Mouse (Mus musculus) adrenal gland, adult 18-20 months (tissue): ENCODE results near the gene Dnase1l1. TPM values are rescaled to one million over a fixed set of nuclear protein-coding genes. Genes with fewer than 3 reads are reported as not detected.

ENCODE experiments used
- DNase-seq, 2 experiments: peaks; one replicate each; pipeline ENCODE4 v3.0.0; 2021 to 2022; ENCODE audit warnings: low spot score in 2 of 2
- long read RNA-seq, 2 experiments: library from polyadenylated mRNA; stranded (forward); transcript quantifications; one replicate each; pipeline ENCODE4 v2.0.0; 2021
- total RNA-seq, 2 experiments: library from RNA; stranded (reverse); gene quantifications; 1 replicate in 1 of 2; 2 replicates in 1 of 2; pipeline ENCODE4 v1.2.3; 2021

Dnase1l1 gene
- total RNA-seq: 10 to 100 TPM; 14.7 to 17.1 TPM
- long read RNA-seq, experiment 1, partial matches to known transcripts: 0 of 6 reads
- long read RNA-seq, experiment 1, other reads (novel, unspliced or antisense): 2 of 6 reads
- long read RNA-seq, experiment 2, transcript Dnase1l1-201 (8 exons, 1,625 nt): major isoform, 10 of 18 reads
- long read RNA-seq, experiment 2, partial matches to known transcripts: 1 of 18 reads
- long read RNA-seq, experiment 2, other reads (novel, unspliced or antisense): 5 of 18 reads

DNA sequence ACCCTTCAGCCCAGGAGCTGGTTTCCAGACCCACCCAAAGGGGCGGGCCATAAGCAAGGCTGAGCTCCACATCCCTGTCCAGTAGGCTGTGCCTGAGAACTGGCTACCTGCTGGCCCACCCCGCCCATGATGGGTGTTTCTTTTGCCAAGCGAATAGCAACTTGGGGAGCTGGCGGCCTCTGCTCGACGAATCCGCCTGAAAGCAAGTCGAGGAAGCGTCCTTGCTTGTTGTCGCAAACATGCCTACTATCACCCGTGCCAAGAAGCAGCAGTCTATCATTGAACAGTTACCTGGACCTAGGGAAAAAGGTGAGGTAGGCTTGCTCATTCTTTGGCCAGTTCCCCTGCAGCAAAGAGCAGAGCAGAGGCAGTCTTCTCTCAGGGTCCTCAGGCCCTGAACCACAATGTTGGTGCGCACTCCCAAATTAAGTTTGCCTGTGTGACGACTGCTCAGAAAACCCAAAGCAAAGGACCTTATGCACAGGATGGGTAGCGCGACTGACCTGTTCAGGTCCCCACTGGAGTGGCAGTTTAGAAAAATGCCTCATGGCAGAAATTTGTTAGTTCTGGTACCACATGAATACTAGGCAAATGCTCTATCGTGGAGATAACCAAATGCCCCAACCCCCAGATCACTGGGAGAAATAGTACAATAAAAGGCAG is at the start of gene Dnase1l1, which contains the start of gene Taz:
Dnase1l1 (minus strand) TSS at position 606 of the 663 bp plus-strand sequence.
Taz (plus strand) TSS at position 181 of the 663 bp plus-strand sequence.
- DNase-seq: peak; percentile 57

DNA sequence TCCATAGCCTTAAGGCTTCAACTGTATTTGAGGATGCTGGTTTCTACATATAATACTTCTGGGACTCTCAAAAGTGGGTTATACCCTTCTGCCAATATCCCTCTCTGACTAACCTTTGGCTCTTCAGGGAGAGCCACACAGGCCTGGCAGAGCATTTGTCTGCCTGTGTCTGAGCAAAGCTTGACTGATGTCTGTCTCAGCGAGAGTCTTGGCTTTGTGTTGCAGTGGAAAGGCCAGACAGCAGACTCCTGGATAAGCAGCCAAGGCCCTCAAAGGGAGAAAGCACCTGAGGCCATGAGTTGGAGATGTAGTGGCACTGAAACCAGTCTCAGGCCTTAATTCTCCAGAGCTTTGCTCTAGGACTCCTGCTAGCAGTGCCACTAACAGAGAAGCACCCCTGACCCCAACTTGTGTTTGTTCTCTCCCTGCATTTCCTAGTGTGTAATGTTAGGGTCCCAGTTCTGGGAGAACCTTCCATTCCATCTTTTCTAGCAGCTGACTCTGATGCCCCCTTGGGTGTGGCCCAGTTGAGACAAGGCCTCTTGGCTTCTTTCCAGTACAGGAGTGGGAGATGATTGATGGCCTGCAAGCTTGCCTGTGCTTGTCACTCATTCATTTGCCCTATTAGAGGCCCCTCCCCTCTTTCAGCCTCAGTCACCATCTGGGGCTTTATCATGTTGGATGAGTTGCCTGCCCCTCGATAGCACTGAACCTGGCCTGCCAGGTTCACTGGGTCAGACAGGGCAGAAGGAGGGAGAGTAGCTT is 48.2 kb upstream of the Dnase1l1 start:
- DNase-seq: no peak

DNA sequence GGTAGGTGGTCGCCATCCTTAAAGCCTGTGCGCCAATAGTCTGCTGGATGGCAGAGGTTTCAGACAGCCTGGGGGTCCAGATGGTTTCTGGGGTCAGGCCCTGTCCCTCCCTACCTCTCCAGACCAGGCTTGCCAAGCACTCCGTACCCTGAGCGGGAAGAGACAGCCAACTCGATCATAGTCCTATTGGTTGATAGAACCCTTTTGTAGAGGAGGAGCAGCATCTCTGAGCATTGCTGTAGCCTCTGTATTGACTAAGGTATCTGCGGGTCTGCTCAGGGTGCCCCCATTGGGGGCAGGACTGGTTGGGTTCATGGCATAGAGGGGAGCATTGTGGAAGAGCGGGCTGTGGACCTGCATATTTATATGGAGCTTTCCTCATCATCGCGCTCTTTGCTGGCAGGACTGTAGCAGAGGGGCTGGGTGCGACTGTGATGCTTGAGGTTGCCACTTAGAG is 47.1 kb upstream of the Dnase1l1 start:
- no peak for DNase-seq

DNA sequence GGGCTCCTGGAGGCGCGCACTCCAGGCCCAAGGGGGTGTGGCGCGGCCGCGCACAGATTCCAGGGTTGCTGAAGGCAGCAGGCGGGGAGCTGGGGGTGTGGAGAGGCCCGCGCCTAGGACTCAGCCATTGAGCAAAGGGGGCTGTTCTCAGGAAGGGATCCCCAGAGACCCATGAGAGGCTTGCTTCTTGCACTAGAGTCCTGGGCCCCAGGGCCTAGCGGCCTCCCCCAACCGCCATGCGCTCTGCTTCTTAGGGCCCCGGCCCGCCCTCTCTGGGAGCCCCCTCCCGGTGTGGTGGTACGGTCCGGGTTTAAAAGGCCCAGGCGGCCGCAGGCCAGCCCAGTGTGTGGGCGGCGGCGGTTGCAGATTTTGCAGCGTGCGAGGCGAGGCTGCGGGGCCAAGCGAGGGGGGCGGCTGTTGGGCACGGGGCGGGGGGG is 46.6 kb upstream of the Dnase1l1 start, which contains the start of gene Plxna3:
Plxna3 (plus strand) TSS at position 342 of the 437 bp plus-strand sequence.
- DNase-seq: peak; percentile 67 to 70

DNA sequence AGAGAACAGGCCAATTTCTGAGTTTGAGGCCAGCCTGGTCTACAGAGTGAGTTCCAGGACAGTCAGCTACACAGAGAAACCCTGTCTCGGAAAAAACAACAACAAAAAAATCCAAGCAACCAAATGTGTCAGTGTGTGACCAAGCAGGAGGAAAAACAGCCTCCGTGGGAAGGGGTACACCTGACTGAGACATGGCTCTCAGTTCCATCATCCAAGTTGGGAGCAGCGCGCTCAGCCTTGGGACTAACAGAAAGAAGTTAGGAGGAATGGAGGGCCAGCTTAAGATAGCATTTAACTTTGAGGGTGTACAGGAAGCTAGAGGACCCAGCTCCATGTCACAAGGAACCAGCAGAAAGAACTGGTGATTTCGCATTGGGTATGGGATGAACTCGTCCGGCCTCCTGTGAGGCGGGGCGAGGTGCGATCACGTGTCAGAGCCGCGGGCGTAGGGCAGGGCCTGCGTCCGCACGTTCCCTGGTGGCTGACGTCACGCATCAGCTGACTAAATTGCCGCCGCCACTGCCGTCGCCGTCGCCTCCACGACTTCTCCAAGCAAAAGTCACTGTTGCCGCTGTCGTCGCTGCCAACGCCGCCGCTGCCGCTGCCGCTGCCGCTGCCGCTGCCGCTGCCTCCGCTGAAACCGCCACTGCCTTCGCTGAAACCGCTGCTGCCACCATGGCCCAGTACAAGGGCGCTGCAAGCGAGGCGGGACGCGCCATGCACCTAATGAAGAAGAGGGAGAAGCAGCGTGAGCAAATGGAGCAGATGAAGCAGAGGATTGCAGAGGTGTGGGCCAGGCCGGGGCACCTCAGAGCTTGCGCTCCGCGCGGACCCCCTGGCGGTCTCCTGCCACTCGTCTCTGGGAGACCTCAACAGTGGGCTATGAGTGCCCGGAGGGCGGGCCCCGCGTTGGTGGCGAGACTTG is 30.7 kb upstream of the Dnase1l1 start, which contains the start of gene Fam50a:
Fam50a (plus strand) TSS at position 494 of the 925 bp plus-strand sequence.
- DNase-seq: peak; percentile 73 to 76

DNA sequence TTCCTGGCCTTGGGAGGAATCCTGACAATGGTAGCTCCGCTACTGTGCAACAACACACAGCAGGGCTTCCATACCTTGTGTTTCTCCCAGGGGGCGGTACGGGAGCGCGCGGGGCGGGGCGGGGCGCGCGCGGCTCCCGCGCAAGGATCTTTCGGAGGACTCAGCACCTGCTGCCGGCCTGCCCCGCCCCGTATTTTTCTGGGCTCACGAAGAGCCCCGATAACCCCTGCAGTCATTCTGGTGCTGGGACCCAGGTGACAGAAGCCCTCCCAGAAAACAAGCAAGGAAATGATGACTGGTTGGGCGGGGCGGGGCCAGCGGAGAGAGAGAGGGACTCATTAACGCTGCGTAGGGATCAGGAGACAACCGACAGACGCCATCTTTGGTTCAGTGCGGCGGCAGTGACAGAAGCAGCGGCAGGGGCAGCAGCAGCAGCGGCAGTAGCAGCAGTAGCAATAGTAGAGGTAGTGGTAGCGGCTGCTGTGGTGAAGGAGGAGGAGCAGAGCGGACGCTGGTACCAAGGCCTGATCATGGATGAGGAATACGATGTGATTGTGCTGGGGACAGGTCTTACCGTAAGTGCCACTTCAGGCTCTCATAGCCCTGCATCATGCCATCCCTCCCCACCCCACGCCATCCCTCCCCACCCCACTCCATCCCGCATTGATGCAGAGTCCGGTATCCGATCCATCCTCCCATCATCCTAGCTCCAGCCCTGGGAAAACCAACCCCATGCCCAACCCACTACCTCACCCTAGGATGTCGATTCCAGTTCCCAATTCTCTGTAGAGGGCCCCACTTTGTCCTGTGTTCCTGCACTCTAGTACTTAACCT is 22.9 kb upstream of the Dnase1l1 start, which contains the start of gene Gdi1:
Gdi1 (plus strand) TSS at position 132 of the 834 bp plus-strand sequence.
- DNase-seq: peak; percentile 65 to 68

DNA sequence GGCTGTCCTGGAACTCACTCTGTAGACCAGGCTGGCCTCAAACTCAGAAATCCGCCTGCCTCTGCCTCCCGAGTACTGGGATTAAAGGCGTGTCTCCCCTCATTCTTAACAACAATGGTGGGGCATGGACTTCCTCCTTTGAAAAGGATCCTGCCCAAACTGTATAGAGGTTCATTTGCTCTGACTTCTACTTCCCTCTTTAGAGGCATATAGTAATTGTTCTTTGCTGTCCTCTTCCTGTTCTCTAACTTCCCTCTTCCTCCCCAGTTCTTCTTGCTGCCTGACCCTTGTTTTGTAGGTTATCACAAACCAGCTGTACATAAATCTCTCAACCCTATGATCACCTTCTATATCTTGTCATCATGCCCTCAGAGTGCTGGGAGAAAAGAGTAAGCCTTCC is 17.6 kb upstream of the Dnase1l1 start:
- no peak for DNase-seq

DNA sequence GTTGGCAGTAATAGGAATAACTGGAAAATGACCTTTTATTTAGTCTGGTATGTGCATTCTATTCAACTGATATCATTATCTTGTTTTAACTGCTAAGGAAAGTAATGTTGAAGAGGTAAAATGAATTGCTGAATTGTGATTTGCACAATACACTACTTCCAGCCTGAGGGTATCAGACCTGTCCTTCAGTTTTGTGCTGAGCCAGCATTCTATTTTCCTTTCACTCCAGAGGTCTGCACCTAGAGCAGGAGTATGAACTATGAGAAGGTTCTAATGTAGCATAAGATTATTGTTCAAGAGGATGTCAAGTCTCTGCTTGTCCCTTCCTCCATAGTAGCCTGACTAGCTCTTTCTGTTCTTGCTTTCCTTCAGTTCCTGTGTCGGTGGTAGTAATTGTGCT is 16.2 kb upstream of the Dnase1l1 start:
- no peak for DNase-seq

DNA sequence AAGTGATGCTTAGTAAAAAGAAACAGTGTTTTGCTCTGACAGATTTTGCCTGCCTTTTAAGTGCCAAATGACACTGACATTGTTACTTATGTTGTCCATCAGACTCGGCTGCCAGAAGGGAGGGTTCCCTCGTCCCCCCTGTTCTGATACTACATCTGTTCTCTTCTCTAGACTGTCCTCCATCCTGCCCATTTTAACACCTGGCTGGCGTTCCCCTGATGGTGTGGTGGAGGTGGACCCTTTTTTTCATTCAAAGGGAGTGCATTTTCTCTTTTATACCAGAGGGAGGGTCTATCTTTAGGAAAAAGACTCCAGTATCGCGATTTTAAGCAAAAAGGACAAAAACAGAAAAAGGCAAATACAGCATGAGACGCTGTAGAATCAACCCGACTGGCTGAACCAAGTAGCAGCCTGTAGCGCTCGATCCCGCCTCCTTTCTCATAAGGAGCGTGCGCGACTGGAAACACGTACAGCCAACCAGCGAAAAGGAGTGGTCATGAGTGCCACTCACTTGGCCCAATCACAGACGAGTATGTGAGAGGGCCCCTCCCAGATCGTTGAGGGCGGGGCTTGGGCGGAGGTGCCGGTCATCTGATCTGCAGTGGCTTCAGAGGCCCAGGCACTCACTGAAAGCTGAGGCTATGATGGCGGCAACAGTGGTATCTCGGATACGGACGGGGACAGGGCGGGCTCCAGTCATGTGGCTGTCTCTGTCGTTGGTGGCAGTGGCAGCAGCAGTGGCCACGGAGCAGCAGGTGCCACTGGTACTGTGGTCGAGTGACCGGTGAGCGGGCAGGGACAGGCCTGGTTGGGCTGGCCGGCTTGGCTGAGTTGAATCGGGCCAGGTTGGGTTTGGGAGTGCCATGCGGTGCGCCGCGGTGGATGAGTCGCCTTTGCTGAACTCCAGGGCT is 14.7 kb upstream of the Dnase1l1 start, which contains the start of gene Atp6ap1:
Atp6ap1 (plus strand) TSS at position 560 of the 911 bp plus-strand sequence.
- peak; percentile 82 to 83 for DNase-seq

DNA sequence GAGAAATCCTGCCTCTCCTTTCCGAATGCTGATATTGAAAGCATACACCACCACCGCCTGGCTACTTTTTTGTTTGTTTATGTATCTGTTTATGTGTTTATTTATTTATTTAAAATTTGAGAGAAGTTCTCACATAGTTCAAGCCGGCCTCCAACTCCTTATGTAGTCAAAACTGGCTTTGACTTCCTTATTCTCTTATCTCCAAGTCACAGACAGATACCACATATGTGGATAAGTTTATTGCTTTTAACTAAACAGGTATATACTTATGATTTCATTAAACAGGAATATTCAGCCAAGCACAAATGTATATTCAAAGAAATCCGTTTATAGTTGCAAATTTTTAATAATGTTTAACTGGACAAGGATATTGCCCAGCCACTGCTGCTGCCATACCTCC is 11.3 kb upstream of the Dnase1l1 start:
- no peak for DNase-seq

DNA sequence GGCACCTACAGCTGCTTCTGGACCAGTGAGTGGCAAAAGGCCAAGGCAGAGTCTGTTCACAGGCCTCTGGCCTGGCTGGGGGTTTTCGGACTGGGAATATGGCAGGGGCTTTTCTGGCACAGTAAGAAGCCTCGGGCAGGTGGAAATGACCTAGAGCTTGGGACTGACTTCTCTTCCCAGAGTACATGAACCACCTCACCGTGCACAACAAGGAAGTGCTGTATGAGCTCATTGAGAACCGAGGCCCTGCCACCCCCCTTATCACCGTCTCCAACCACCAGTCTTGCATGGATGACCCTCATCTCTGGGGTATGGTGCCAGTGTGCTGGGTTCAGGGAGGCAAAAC is 928 bp upstream of the Dnase1l1 start:
- DNase-seq: no peak

DNA sequence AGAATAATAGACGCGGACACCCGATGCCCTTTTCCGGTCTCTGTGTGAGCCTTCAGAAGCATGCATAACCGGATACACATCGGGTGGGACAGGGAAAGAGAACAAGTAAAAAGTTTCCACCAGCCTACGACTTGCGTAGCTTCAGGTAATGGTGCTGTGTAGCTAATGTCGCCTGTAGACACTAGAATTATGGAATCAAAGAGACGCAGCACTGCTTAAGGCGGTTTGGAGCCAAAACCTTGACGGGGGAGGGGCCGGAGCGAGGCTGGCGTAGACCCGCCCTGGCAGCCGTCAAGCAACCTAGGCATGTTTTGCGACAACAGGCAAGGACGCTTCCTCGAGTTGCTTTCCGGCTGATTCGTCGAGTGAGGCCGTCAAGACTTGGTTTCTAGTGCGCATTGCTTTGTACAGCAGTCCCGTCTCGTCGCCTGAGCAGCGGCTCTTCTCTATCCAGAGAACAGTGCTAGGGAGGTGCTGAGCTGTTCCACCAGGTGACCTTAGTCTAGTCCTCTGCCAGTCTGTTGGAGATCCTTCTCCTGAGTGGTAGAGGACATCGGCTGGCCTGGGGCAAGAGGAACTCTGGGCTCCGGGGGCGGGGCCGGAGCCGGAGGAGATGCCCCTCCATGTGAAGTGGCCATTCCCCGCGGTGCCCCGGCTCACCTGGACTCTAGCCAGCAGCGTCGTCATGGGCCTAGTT is 406 bp upstream of the Dnase1l1 start:
- DNase-seq: peak; percentile 70 to 72

DNA sequence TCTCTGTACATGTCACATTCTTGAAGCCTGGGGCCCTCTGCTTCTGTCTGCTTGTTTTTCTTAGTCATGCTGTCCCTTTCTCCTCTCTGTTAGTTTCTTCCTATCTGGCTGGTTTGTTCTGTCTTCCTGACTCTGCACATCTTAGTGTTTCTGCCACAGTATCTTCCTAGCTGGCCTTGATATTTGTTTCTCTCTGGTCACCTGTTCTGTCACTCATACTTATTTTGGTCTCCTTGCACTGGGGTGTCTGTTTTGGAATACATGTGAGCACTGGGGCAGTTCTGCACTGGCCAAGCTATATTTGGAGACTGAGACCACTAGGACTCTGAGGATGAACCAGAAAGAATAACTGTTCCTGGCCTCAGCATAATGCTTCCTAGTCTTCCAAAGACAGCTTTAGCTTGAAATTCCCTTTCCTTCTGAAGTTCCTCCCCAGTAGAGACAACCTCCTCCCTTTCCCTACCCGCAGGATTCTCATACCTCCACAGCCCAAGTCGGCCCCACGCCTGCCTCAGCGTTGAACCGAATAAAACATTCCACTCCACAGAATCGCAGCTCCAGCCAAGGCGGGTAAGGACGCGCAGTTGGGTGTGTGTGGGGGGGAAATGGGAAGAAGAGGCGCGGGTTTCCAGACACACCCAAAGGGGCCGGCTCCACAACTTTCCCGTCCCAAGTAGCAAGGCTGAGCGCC is 951 bp downstream of the Dnase1l1 start:
- no peak for DNase-seq

DNA sequence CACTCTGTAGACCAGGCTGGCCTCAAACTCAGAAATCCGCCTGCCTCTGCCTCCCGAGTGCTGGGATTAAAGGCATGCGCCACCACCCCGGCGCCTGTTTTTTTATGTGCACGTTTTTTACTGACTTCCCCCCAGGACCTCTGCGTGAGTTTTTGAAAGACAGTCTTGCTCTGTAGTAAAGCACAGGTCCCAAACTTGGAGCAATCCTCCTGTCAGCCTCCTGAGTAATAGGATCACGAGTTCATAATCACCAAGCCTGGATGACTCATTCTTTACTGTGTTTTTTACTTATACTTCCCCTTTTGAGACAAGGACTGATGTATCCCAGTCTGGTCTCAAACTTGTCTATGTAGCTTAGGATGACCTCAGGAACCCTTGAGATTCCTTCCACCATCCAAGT is 4.2 kb downstream of the Dnase1l1 start:
- no peak for DNase-seq

DNA sequence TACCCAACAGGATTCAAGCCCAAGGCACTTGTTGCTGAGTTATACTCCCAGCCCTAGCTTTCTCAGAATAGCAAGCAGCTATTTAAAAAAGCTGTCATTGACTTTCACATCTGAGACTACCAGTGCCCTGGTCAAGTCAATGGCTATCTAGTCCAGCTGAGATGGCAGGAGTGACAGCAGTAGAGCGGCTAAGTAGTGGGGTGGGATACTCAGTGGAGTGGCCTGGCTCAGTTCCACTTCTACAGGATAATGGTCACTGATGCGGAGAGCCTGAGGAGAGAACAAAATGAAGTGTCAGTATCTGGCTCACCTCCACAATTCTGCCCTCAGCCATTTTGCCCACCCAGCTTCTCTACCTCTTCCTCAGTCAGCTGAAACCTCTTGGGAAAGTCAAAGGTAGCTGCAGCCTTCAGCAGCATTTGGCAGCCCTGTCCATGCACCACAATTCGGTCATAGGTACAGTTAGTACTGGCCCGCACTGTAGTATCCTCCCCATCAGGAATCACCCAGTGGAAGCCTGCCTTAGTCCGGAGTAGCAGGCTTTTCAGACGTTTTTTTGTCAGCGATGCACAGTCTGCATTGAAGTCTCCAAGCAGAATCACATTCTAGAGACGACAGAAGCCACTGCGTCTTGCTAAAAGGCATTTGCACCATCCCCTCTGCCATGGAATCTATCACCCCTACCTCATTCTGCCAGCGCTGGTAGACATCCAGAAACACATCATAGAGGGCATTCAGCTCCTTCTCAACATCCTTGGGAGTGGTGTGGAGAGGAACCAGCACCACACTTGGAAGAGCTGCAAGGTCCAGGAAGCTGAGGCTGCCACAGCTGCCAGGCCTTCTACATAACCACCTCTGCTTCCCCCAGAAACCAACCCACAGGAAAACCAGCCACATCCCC is 8.5 kb downstream of the Dnase1l1 start:
- DNase-seq: no peak

DNA sequence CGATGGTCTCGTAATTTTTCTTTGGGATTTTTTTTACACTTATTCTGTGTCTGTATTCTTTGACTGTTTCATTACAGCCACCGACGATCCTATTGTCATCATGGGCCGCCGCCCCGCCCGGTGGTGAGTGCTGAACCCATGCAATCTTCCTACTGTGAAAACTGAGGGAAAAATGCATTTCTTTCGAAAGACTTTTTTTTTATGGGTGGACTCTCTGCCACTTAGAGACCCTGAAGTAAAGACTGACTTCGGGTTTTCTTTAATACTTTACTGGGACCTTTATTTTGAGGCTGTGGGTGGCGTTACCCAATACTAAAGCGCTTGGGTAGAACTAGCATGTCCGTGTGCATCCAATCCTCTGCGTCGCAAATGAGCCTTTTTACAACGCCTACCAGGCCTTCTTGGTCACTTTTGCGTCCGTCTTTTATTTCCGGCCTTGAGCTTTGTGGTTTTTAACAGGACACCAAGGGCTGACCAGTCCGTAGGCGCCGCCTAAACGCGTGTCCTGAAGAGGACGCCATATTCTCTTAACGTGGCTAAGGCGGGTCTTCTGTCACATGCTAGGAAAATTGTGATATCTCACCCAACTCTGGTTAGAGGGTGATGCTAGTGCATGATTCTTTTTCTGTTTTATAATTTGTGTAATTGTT is 11.1 kb downstream of the Dnase1l1 start:
- DNase-seq: no peak
